Mouse (Mus musculus): ENCODE measurements around the gene Tbx6. TPM values are rescaled to one million over a fixed set of nuclear protein-coding genes. Genes with fewer than 3 reads are reported as not detected.
"Not testable (repeated sequence)": the region's sequence is repeated elsewhere in the genome, so short reads cannot be mapped to it uniquely, and the experiment has no call there.

The Tbx6 gene
- polyA plus RNA-seq, 1 experiment from 2014 or later, result 0.29 TPM

DNA sequence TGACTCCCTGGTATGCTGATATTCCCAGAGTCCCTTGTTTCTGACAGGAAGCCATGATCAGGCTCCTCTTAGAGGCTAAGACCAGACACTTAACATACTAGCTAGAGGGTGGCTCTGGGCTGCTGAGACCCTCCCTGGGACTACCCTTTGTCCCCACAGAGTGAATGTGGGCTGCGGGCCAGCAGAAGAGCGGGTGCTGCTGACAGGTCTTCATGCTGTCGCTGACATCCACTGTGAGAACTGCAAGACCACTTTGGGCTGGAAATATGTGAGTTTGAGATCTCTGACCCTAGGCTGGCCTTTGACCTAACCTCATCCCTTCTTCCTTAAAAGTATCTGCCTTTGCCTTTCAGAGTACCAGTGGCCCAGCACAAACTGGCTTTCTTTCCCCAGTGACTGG lies 3.1 kb upstream of the Tbx6 start:
- no peak for ATAC-seq (ENCODE audit: low FRiP score, low TSS enrichment)
- peak overlapping the region; percentile 93; the same call in 1 of the 2 replicates for H3K9ac ChIP-seq (replicated peaks; ENCODE audit: low read length)
- no peak overlapping the region for H3K27ac ChIP-seq (ENCODE audit: low read length)
- H3K4me3 ChIP-seq (ENCODE audit: low read length), result no peak overlapping the region
- no peaks in the 10 kb centered on the region for H3K9me3 ChIP-seq (ENCODE audit: low read length)
- WGBS, result 89% methylated on average over 3 of the region's 3 CpGs
- peak overlapping the region; percentile 97 for H3K4me2 ChIP-seq (replicated peaks; ENCODE audit: low read depth, low read length)
- peaks cover 43% of the 10 kb centered on the region for H3K4me1 ChIP-seq (ENCODE audit: insufficient read depth, low read length)
- H3K27me3 ChIP-seq (ENCODE audit: insufficient read depth, low read length), result no peaks in the 10 kb centered on the region
- 0 out of 2 replicates have a peak, but pooled peaks cover 3% of the 10 kb centered on the region for H3K36me3 ChIP-seq (ENCODE audit: insufficient read depth, low read length)

DNA sequence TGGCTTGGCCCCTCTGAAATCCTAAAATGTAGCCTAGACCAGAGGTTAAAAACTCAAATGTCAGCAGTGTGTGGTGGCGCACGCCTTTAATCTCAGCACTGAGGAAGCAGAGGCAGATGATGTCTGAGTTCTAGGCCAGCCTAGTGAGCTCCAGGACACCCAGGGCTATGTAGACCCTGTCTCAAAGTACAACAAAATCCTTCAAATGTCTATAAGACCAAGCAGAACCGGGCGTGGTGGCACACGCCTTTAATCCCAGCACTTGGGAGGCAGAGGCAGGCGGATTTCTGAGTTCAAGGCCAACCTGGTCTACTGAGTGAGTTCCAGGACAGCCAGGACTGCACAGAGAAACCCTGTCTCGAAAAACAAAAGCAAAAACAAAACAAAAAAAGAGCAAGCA lies 2.2 kb upstream of the Tbx6 start:
- WGBS, result 95% methylated on average over 7 of the region's 7 CpGs
- not testable (repeated sequence) for H3K9me3 ChIP-seq (ENCODE audit: low read length); H3K9ac ChIP-seq (replicated peaks; ENCODE audit: low read length); H3K4me3 ChIP-seq (ENCODE audit: low read length); H3K27me3 ChIP-seq (ENCODE audit: insufficient read depth, low read length); ATAC-seq (ENCODE audit: low FRiP score, low TSS enrichment); H3K27ac ChIP-seq (ENCODE audit: low read length); H3K36me3 ChIP-seq (ENCODE audit: insufficient read depth, low read length); H3K4me2 ChIP-seq (replicated peaks; ENCODE audit: low read depth, low read length)
- peaks cover 43% of the 10 kb centered on the region for H3K4me1 ChIP-seq (ENCODE audit: insufficient read depth, low read length)

DNA sequence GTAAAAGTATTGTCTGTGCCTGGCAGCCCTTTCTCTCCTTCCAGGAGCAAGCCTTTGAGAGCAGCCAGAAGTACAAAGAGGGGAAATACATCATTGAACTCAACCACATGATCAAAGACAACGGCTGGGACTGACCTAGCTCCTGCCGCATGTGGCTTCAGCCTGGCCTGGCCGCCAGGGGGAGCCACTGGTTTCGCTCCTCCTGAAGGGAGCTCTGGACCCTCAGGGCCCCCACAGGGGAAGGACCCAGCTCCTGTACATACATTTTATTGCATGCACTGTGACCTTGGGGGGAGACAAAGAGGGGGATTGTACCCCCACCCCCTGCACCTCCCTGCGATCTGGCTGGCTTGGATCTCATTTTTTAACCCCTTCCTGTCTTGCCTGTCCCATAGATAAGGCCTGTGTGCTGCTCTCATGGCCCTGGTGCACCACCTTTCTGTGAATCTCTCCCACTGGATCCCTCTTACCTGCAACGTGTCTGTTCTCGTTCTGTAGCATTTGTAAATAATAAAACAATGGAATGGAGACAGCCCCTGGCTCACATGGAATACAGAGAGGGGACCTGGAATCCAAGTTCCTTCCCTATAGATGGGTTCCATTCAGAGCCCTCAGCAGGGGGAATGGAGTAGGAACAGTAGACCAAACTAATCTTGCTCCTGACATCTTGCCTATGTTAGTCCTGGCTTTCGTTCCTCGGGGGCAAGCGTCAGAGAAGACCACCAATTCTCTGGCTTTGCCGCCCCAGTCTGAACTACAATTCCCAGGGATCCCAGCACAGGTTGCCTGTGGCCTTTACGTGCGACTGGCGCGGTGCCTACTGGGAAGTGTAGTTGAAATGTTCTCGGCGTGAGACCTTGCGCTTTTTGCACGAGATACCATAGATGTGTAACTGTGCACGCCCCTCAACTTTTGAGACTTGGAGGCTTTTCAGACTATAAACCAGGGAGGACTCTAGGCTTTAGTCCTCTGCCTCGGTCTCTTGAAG lies 1.0 kb upstream of the Tbx6 start:
- Histone ChIP-seq H3K4me2 (replicated peaks; ENCODE audit: low read depth, low read length) (peak overlapping the region; percentile 84), H3K9me3 (ENCODE audit: low read length) (no peaks in the 10 kb centered on the region), H3K4me1 (ENCODE audit: insufficient read depth, low read length) (peaks cover 43% of the 10 kb centered on the region), H3K27me3 (ENCODE audit: insufficient read depth, low read length) (no peaks in the 10 kb centered on the region), H3K9ac (replicated peaks; ENCODE audit: low read length) (peak overlapping the region; percentile 66), H3K4me3 (ENCODE audit: low read length) (peak overlapping the region; percentile 42), H3K27ac (ENCODE audit: low read length) (peak overlapping the region; percentile 56), H3K36me3 (ENCODE audit: insufficient read depth, low read length) (peaks cover 19% of the 10 kb centered on the region)
- WGBS, result under 1% methylated on average over 21 of the region's 21 CpGs
- peak; percentile 73 for ATAC-seq (ENCODE audit: low FRiP score, low TSS enrichment)

DNA sequence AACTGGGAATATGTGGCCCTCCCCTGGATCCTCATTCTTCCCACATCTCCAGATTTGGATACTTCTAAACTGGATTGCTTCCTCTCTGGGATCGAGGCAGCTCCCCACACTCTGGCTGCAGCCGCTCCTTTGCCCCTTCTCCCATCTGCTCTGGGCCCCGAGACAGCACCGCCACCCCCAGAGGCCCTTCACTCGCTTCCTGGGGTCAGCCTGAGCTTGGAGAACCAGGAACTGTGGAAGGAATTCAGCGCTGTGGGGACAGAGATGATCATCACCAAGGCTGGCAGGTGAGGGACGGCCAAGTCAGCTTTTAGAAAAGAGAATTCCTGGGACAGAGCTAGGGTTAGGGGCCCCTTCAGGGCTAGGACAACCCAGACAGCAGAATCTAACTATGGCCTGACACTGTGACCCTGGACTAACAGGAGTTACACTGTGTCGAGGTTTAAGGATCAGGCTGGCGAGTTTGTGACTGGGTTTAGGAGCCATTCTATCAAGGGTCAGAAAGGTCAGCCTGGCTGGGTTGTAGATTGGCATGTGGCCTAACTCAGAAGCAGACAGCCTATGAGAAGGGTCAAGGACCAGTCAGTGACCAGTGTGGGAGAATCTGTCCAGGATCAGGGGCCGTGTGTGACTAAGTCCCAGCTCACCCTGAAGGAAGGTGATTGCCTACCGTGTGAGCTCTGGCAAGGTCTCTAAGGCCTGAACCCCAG lies 533 bp downstream of the Tbx6 start:
- WGBS, result 30% methylated on average over 11 of the region's 11 CpGs
- ATAC-seq (ENCODE audit: low FRiP score, low TSS enrichment), result no peak
- no peak overlapping the region for H3K9ac ChIP-seq (replicated peaks; ENCODE audit: low read length)
- no peak overlapping the region for H3K4me3 ChIP-seq (ENCODE audit: low read length)
- no peak overlapping the region for H3K4me2 ChIP-seq (replicated peaks; ENCODE audit: low read depth, low read length)
- H3K36me3 ChIP-seq (ENCODE audit: insufficient read depth, low read length), result peaks cover 34% of the 10 kb centered on the region
- no peaks in the 10 kb centered on the region for H3K27me3 ChIP-seq (ENCODE audit: insufficient read depth, low read length)
- H3K4me1 ChIP-seq (ENCODE audit: insufficient read depth, low read length), result peaks cover 33% of the 10 kb centered on the region
- no peak overlapping the region for H3K27ac ChIP-seq (ENCODE audit: low read length)
- no peaks in the 10 kb centered on the region for H3K9me3 ChIP-seq (ENCODE audit: low read length)

DNA sequence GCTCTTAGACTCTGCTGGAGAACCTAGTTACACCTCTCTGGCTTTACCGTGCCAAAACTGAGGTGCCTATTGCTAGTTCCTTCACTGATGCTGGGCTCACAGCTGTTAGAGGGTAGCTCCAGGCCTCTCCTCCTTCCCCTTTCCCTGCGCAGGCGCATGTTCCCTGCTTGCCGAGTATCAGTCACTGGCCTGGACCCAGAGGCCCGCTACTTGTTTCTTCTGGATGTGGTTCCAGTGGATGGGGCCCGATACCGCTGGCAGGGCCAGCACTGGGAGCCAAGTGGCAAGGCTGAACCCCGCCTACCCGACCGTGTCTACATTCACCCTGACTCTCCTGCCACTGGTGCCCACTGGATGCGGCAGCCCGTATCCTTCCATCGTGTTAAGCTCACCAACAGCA lies 1.4 kb downstream of the Tbx6 start:
- Histone ChIP-seq H3K9ac (replicated peaks; ENCODE audit: low read length) (no peak overlapping the region), H3K36me3 (ENCODE audit: insufficient read depth, low read length) (peaks cover 42% of the 10 kb centered on the region), H3K9me3 (ENCODE audit: low read length) (no peaks in the 10 kb centered on the region), H3K27me3 (ENCODE audit: insufficient read depth, low read length) (no peaks in the 10 kb centered on the region), H3K4me2 (replicated peaks; ENCODE audit: low read depth, low read length) (no peak overlapping the region), H3K4me3 (ENCODE audit: low read length) (no peak overlapping the region), H3K4me1 (ENCODE audit: insufficient read depth, low read length) (peaks cover 26% of the 10 kb centered on the region), H3K27ac (ENCODE audit: low read length) (no peak overlapping the region)
- WGBS, result 70% methylated on average over 13 of the region's 13 CpGs
- no peak for ATAC-seq (ENCODE audit: low FRiP score, low TSS enrichment)

DNA sequence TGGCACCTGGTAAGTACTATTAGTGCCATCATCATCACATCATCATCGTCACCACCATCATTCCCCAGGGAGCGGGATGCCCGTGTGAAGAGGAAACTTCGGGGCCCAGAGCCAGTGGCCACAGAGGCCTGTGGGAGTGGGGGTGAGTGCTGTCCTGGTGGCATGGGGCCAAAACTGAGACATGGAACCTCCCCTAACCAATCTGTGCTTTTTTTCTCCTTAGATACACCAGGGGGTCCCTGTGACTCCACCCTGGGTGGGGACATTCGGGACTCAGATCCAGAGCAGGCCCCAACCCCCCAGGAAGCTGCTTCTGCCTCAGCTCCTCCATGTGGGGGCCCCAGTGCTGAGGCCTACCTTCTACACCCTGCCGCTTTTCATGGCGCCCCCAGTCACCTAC lies 3.2 kb downstream of the Tbx6 start:
- Histone ChIP-seq H3K36me3 (ENCODE audit: insufficient read depth, low read length) (peaks cover 57% of the 10 kb centered on the region), H3K9me3 (ENCODE audit: low read length) (no peaks in the 10 kb centered on the region), H3K4me2 (replicated peaks; ENCODE audit: low read depth, low read length) (no peak overlapping the region), H3K9ac (replicated peaks; ENCODE audit: low read length) (no peak overlapping the region), H3K4me1 (ENCODE audit: insufficient read depth, low read length) (peaks cover 19% of the 10 kb centered on the region), H3K27ac (ENCODE audit: low read length) (no peak overlapping the region), H3K27me3 (ENCODE audit: insufficient read depth, low read length) (no peaks in the 10 kb centered on the region), H3K4me3 (ENCODE audit: low read length) (no peak overlapping the region)
- ATAC-seq (ENCODE audit: low FRiP score, low TSS enrichment), result no peak
- WGBS, result 55% methylated on average over 7 of the region's 7 CpGs

DNA sequence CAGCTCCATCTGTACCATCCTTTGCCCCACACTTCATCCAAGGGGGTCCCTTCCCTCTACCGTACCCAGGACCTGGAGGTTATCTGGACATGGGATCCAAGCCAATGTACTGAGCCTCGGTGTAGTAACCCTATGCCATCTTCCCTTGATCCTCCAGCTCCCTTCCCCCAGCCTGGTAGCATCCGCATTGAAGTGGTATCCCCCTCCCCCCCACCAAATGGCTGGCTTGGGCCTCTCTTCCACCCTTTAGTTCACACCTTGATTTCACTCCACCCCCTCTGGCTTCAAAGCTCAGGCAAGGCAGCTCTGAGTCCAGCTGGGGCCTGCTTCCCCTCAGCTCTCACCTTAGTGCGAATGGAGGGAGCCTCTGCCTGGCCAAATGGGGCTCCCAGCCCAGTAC lies 3.8 kb downstream of the Tbx6 start:
- H3K27me3 ChIP-seq (ENCODE audit: insufficient read depth, low read length), result no peaks in the 10 kb centered on the region
- peaks cover 63% of the 10 kb centered on the region for H3K36me3 ChIP-seq (ENCODE audit: insufficient read depth, low read length)
- no peak overlapping the region for H3K4me3 ChIP-seq (ENCODE audit: low read length)
- WGBS, result 50% methylated on average over 4 of the region's 4 CpGs
- H3K27ac ChIP-seq (ENCODE audit: low read length), result no peak overlapping the region
- ATAC-seq (ENCODE audit: low FRiP score, low TSS enrichment), result no peak
- H3K9me3 ChIP-seq (ENCODE audit: low read length), result no peaks in the 10 kb centered on the region
- H3K4me1 ChIP-seq (ENCODE audit: insufficient read depth, low read length), result peaks cover 13% of the 10 kb centered on the region
- no peak overlapping the region for H3K4me2 ChIP-seq (replicated peaks; ENCODE audit: low read depth, low read length)
- H3K9ac ChIP-seq (replicated peaks; ENCODE audit: low read length), result no peak overlapping the region

DNA sequence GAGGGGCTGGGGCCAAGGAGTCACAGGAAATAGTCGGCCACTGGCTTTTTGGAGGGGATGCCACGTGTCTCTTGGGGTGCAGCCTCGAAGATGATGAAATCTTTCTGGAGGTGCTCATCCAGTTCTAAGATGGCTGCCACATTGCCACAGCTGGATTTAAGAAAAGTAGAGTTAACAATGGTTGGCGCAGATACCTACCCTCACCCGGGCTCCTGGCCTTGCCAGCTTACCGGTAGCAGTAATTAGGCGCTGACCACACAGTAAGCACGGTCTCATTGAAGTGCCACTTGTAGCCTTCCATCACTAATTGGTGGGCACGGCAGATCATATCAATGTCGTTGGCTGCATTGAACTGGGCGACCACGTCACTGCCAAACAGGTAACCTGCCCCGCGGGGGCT lies 4.9 kb downstream of the Tbx6 start:
- Histone ChIP-seq H3K27me3 (ENCODE audit: insufficient read depth, low read length) (no peaks in the 10 kb centered on the region), H3K4me3 (ENCODE audit: low read length) (no peak overlapping the region), H3K27ac (ENCODE audit: low read length) (no peak overlapping the region), H3K9ac (replicated peaks; ENCODE audit: low read length) (no peak overlapping the region), H3K4me1 (ENCODE audit: insufficient read depth, low read length) (peaks cover 14% of the 10 kb centered on the region), H3K4me2 (replicated peaks; ENCODE audit: low read depth, low read length) (no peak overlapping the region), H3K36me3 (ENCODE audit: insufficient read depth, low read length) (peaks cover 65% of the 10 kb centered on the region), H3K9me3 (ENCODE audit: low read length) (no peaks in the 10 kb centered on the region)
- ATAC-seq (ENCODE audit: low FRiP score, low TSS enrichment), result no peak
- WGBS, result 82% methylated on average over 14 of the region's 14 CpGs

DNA sequence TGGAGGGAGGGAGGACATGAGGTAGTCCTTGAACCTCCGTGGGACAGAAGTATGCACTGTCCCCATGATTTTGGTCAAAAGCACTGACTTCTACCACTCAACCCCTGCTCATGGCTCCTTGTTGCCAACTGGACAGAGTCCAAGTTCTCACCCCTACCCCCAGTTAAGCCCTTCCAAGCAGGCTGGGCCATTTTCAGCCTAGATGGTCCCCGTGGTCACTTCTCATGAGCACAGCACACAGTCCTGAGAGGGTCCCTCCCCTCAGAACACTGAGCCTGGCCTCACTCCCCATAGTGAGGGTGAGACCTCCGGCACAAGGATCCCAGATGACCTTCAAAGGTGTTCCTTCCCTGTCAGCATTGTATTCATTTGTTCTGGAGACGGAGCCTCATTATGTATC lies 7.9 kb downstream of the Tbx6 start:
- Histone ChIP-seq H3K4me3 (ENCODE audit: low read length) (no peak overlapping the region), H3K27me3 (ENCODE audit: insufficient read depth, low read length) (no peaks in the 10 kb centered on the region), H3K9me3 (ENCODE audit: low read length) (no peaks in the 10 kb centered on the region), H3K36me3 (ENCODE audit: insufficient read depth, low read length) (peaks cover 63% of the 10 kb centered on the region), H3K9ac (replicated peaks; ENCODE audit: low read length) (no peak overlapping the region), H3K4me2 (replicated peaks; ENCODE audit: low read depth, low read length) (no peak overlapping the region), H3K27ac (ENCODE audit: low read length) (no peak overlapping the region), H3K4me1 (ENCODE audit: insufficient read depth, low read length) (peaks cover 15% of the 10 kb centered on the region)
- no peak for ATAC-seq (ENCODE audit: low FRiP score, low TSS enrichment)
- WGBS, result 92% methylated on average over 4 of the region's 4 CpGs

All from kidney, embryonic 16.5 days (tissue).